20 mouse cellular contexts compared by ENCODE assay signal in genomic region chr1:127319768-127320167, GRCm38 (mm10).
DNase-seq lines count a peak whose midpoint lies in the region; ATAC-seq lines count a peak whose summit lies in the region.
"Had no signal": no experiment of that assay in that cellular context is flagged by ENCODE, and none has a peak within 500 bp of the region (broad histone marks: within the 10 kb centered on the region; RNA-seq: fewer than 3 reads in every experiment).

No protein-coding gene starts in this region.

- H3K4me1 ChIP-seq in heart, embryonic 10.5 days, result peaks cover 52% of the 10 kb centered on the region
- peaks cover 27% of the 10 kb centered on the region; the same call in 1 of the 2 replicates for H3K4me1 ChIP-seq in kidney, embryonic 15.5 days

- no peak overlapping the region for H3K4me3 ChIP-seq in heart, embryonic 10.5 days
- no peak overlapping the region for H3K4me3 ChIP-seq in kidney, embryonic 15.5 days (replicated peaks)
- H3K4me3 ChIP-seq: embryonic facial prominence, embryonic 10.5 days; hindbrain, embryonic 12.5 days; limb, embryonic 10.5 days; midbrain, embryonic 13.5 days had no signal

- no peak overlapping the region for H3K4me2 ChIP-seq in kidney, embryonic 15.5 days
- H3K4me2 ChIP-seq: hindbrain, embryonic 12.5 days; midbrain, embryonic 13.5 days had no signal

- ATAC-seq in kidney, embryonic 15.5 days (replicated peaks; ENCODE audit: low FRiP score), result no peak
- peak; percentile 23 for ATAC-seq in megakaryocyte, adult 5-6 weeks (ENCODE audit: poor library complexity, severe bottlenecking)
- ATAC-seq: CD4-positive, CD25-positive, alpha-beta regulatory T cell, adult 4 months; forebrain, embryonic 16.5 days; intestine, postnatal 0 days; lung, postnatal 0 days; midbrain, embryonic 13.5 days had no signal

- no peaks in the 10 kb centered on the region for H3K9me3 ChIP-seq in heart, embryonic 10.5 days
- H3K9me3 ChIP-seq in kidney, embryonic 15.5 days (replicated peaks), result no peaks in the 10 kb centered on the region
- H3K9me3 ChIP-seq: embryonic facial prominence, embryonic 10.5 days; hindbrain, embryonic 12.5 days; limb, embryonic 10.5 days; midbrain, embryonic 13.5 days had no signal

- peaks cover 9% of the 10 kb centered on the region; the same call in 1 of the 2 replicates for H3K36me3 ChIP-seq in heart, embryonic 10.5 days
- H3K36me3 ChIP-seq in kidney, embryonic 15.5 days, result peaks cover 14% of the 10 kb centered on the region
- H3K36me3 ChIP-seq: hindbrain, embryonic 12.5 days had no signal

- no peak overlapping the region for H3K9ac ChIP-seq in kidney, embryonic 15.5 days
- H3K9ac ChIP-seq: hindbrain, embryonic 12.5 days; midbrain, embryonic 13.5 days had no signal

- no peaks in the 10 kb centered on the region for H3K27me3 ChIP-seq in heart, embryonic 10.5 days (ENCODE audit: insufficient read depth, poor library complexity, severe bottlenecking)
- no peaks in the 10 kb centered on the region for H3K27me3 ChIP-seq in kidney, embryonic 15.5 days
- H3K27me3 ChIP-seq: hindbrain, embryonic 12.5 days; midbrain, embryonic 13.5 days had no signal

- H3K27ac ChIP-seq in heart, embryonic 10.5 days, result peak overlapping the region; percentile 53
- H3K27ac ChIP-seq in kidney, embryonic 15.5 days, result 0 out of 2 replicates have a peak overlapping the region, but pooled peaks have one; percentile 13
- H3K27ac ChIP-seq: embryonic facial prominence, embryonic 10.5 days; hindbrain, embryonic 12.5 days; limb, embryonic 10.5 days; macrophage; midbrain, embryonic 13.5 days had no signal

- WGBS in heart, embryonic 10.5 days, result 50% methylated on average over 6 of the region's 6 CpGs
- 71% methylated on average over 6 of the region's 6 CpGs for WGBS in kidney, embryonic 15.5 days

- DNase-seq in heart, embryonic 10.5 days (ENCODE audit: low spot score), result no peak
- DNase-seq in heart, adult 9 months (ENCODE audit: low spot score in 2 of 2), result no peak
- DNase-seq in kidney, adult 18-20 months, result no peak
- DNase-seq in natural killer cell, adult 2 months (ENCODE audit: low spot score in 2 of 2), result peak; percentile 31 to 55
- no peak for DNase-seq in adipocyte (ENCODE audit: low spot score)
- no peak for DNase-seq in liver
- DNase-seq: adrenal gland, postnatal 25 days; cerebellum, adult 9-10 months; kidney, postnatal 4 days had no signal

Comparison
In these comparisons a context has a peak if more than half of its experiments do, and no peak if none do; other contexts are left out.
1. DNase-seq: peak in natural killer cell, adult 2 months (2 of 2); none in heart, embryonic 10.5 days (single experiment), heart, adult 9 months (0 of 2), kidney, adult 18-20 months (single experiment), adipocyte (single experiment) and liver (single experiment).